Mouse (Mus musculus): ENCODE data around the gene Polr2h.
"Not testable (repeated sequence)": the region's sequence is repeated elsewhere in the genome, so short reads cannot be mapped to it uniquely, and the experiment has no call there.

The Polr2h gene

DNA sequence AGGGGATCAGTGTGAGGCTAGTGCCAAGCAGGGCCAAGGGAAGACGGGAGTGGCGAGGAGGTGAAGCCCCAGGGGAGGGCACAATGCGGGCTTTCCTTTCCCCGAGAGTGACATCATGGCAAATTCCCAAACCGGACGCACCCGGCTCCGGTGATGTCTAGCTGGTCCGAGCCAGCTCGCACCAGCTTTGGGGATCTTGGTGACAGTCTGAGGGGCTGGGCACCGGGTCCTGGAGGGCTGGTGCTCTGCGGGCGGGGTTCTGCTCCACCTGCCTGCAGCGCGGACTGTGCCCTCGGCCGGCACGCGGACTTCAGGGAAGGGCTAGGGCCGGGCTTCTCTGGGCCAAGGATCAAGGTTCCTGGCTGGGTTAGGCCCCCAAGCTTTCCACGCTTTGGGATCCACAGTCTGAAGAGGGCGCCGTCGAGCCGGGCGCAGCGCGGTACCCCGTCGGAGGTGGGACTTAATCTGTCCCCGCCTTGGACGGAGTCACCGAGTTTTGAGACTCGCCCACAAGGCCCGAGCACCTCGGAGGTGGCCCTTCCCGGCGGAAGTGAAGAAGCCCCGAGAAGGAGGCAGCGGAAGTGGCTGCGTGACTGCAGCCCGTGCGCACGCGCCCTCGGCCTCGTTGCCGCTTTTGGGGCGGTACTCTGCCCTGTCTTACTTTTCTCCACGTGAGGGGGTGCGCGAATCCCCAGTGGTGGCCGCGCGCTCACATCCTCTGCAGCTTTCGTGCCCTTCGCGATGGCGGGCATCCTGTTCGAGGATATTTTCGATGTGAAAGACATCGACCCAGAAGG lies at the start of gene Polr2h, which contains the start of gene Clcn2:
Gene Polr2h, plus strand, starts transcription at position 485 of the 797 bp plus-strand sequence.
Gene Clcn2, minus strand, starts transcription at position 566 of the 797 bp plus-strand sequence.
- peak; percentile 97 for DNase-seq (ENCODE audit: low spot score)

DNA sequence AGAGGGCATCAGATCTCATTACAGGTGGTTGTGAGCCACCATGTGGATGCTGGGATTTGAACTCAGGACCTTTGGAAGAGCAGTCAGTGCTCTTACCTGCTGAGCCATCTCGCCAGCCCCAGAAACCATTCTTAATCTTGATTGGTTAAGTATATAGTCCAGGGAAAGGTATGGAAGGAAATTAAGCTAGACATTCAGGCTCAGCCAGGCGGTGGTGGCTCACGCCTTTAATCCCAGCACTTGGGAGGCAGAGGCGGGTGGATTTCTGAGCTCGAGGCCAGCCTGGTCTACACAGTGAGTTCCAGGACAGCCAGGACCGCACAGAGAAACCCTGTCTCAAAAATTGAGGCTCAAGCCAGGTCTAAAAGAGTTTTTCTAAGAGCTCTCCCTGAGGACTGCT lies 49.5 kb upstream of the Polr2h start, which contains the start of gene Eif4g1:
Gene Eif4g1, plus strand, starts transcription at position 301 of the 400 bp plus-strand sequence.
- DNase-seq (ENCODE audit: low spot score), result not testable (repeated sequence)

- DNase-seq (ENCODE audit: low spot score), result no peak
Observed at GRCm38 (mm10) chr16:20670291-20670690, 47.2 kb upstream of the Polr2h start.

GRCm38 (mm10) chr16:20671886-20672285 lies 45.6 kb upstream of the Polr2h start:
- no peak for DNase-seq (ENCODE audit: low spot score)

- peak; percentile 95 for DNase-seq (ENCODE audit: low spot score)
Observed at GRCm38 (mm10) chr16:20672500-20672902, 45.0 kb upstream of the Polr2h start.

- no peak for DNase-seq (ENCODE audit: low spot score)
Observed at GRCm38 (mm10) chr16:20672965-20673705, 44.3 kb upstream of the Polr2h start.

- DNase-seq (ENCODE audit: low spot score), result no peak
Observed at GRCm38 (mm10) chr16:20673706-20674303, 43.7 kb upstream of the Polr2h start.

- no peak for DNase-seq (ENCODE audit: low spot score)
Observed at GRCm38 (mm10) chr16:20675213-20675612, 42.3 kb upstream of the Polr2h start.

DNA sequence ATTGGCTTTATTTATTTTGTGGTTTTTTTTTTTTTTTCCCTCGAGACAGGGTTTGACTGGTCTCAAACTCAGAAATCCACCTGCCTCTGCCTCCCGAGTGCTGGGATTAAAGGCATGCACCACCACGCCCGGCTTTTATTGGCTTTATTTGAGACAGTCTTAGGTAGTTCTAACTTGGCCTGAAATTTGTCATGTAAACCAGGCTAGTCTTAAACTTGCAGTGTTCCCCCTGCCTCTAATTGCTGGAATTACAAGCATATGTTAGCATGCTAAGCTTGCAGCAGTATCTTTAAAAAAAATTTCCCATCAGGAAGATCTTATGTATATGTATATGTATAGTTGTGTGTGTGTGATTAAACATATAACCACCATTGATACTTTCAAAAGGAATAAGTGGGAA lies 40.8 kb upstream of the Polr2h start:
- no peak for DNase-seq (ENCODE audit: low spot score)

DNA sequence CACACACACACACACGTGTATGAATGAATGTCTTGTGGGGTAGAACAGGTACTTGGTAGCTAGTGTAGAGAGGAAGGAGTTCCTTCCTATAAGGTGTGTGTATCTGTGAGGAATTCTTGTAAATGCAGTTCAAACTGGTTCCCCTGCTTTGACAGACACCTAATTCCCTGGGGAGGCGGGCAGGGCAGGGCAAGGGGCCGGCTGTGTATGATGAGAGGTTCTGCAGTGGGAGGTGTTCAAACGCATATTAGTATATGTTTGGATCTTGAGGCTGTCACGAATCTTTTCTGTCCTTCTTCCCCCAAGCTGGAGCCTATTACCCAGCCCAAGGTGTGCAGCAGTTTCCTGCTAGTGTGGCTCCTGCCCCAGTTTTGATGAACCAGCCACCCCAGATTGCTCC lies 40.1 kb upstream of the Polr2h start:
- DNase-seq (ENCODE audit: low spot score), result no peak

GRCm38 (mm10) chr16:20677974-20678675 lies 39.3 kb upstream of the Polr2h start:
- peak; percentile 83 for DNase-seq (ENCODE audit: low spot score)

- no peak for DNase-seq (ENCODE audit: low spot score)
Observed at GRCm38 (mm10) chr16:20690774-20691173, 26.7 kb upstream of the Polr2h start.

GRCm38 (mm10) chr16:20691617-20692016 lies 25.8 kb upstream of the Polr2h start:
- DNase-seq (ENCODE audit: low spot score), result no peak

DNA sequence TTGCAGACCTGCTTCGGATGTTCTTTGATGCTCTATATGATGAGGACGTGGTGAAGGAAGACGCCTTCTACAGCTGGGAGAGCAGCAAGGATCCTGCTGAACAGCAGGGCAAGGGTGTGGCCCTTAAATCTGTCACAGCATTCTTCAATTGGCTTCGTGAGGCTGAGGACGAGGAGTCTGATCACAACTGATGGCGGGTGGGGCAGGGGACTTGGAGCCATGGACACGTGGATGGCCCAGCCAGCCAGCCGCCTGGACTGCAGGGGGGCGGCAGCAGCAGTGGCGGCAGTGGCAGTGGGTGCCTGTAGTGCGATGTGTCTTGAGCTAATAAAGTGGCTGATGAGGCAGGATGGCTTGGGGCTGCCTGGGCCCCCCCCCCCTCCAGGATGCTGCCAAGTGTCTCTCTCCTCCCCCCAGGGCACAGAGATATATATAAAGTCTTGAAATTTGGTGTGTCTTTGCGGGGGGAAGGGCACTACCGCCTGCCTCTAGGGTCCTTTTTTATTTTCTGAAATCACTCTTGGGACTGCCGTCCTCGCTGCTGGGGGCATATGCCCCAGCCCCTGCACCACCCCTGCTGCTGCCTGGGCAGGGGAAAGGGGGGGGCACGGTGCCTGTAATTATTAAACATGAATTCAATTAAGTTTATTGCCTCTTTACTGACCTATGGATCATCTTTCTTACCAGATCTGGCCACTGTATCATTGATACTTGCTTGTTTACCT lies 25.1 kb upstream of the Polr2h start:
- no peak for DNase-seq (ENCODE audit: low spot score)

GRCm38 (mm10) chr16:20693111-20693701 lies 24.3 kb upstream of the Polr2h start, which contains the start of gene Fam131a:
Fam131a (plus strand) TSS chr16:20693241.
- peak; percentile 94 for DNase-seq (ENCODE audit: low spot score)

GRCm38 (mm10) chr16:20694781-20695180 lies 22.7 kb upstream of the Polr2h start:
- DNase-seq (ENCODE audit: low spot score), result peak; percentile 80

DNA sequence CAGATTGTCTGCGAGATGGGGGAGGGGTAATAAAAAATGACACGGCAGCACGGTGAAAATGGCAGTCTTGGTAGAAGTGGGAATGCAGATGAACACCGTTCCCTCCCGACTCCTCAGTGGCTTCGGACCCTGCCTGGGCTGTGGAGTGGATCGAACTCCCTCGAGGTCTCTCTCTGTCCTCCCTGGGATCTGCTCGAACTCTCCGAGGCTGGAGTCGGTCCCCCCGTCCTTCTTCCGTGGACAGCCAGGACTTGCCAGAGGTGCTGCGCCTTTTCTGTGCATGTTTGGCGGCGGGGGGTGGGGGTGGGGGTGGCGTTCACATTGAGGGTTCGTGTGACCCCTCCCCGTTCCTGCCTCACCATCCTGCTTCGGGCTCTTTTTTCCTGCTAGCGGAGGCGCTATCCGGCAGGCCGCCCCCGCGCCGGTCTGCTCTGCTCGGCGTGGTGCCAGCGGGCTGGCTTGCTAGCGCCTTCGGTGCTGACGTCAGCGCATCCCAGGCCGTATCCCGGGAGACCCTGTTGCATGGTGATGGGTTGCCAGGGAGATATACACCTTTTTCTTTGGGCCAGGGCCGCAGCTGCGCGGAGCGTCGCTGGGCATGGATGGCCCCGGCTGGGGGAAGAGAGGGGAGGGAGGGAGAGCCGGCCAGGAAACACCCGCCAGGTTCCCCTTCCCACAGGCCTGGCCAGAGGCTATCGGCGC lies 21.7 kb upstream of the Polr2h start:
- peak; percentile 97 for DNase-seq (ENCODE audit: low spot score)

DNA sequence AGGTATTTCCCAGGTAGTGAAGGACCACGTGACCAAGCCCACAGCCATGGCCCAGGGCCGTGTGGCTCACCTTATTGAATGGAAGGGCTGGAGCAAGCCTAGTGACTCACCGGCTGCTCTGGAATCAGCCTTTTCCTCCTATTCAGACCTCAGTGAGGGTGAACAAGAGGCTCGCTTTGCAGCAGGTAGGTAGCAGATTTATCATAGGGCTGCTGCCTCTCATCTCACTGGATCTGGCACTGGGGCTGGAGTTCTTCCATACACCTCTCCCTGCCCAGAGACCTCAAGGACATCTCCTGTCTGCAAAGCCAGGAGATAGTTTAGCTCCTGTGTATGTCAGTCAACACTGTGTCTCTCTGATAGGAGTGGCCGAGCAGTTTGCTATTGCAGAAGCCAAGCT lies 18.2 kb upstream of the Polr2h start:
- no peak for DNase-seq (ENCODE audit: low spot score)

- no peak for DNase-seq (ENCODE audit: low spot score)
Observed at GRCm38 (mm10) chr16:20700036-20700435, 17.4 kb upstream of the Polr2h start.

DNA sequence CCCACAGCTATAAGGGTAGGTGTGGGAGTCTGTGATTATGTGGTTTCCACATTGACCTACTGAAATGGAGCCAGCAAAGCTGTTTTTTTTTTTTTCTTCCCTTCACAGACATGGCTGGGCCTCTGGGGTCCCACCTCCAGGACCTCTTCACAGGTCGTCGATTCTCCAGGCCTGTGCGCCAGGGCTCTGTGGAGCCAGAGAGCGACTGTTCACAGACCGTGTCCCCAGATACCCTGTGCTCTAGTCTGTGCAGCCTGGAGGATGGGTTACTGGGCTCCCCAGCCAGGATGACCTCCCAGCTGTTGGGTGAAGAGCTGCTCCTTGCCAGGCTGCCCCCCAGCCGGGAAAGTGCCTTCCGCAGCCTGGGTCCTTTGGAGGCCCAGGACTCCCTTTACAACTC lies 16.1 kb upstream of the Polr2h start:
- no peak for DNase-seq (ENCODE audit: low spot score)
